Mouse (Mus musculus) MEL (cell line): ENCODE data around the gene Ociad1. TPM values are rescaled to one million over a fixed set of nuclear protein-coding genes. Genes with fewer than 3 reads are reported as not detected.

Source experiments
- DNase-seq: peaks from one replicate; pipeline ENCODE4 v3.0.0; 2011; ENCODE audit warnings: low read depth, low spot score
- H3K27ac ChIP-seq: 2 replicates; pipeline ENCODE4 v1.5.1; 2012; ENCODE audit warnings: low read depth, mild to moderate bottlenecking, control low read depth, low read length, moderate library complexity; ENCODE audit not compliant: control insufficient read depth
- H3K27me3 ChIP-seq, 2 experiments: fragments of 150-350 bp in 1 of 2; sonication (generic) in 1 of 2; 2 replicates each; pipeline ENCODE4 v1.6.1; 2012; ENCODE audit warnings: low read length in 2 of 2, mild to moderate bottlenecking in 2 of 2, improper control_type of control experiment in 1 of 2, moderate library complexity in 1 of 2; ENCODE audit not compliant: insufficient read depth in 2 of 2, control insufficient read depth in 1 of 2
- H3K36me3 ChIP-seq, 2 experiments: 2 replicates each; pipeline ENCODE4 v1.6.1; 2012 to 2014; ENCODE audit warnings: low read length in 2 of 2, improper control_type of control experiment in 1 of 2, inconsistent platforms in 1 of 2, mild to moderate bottlenecking in 1 of 2; ENCODE audit not compliant: insufficient read depth in 2 of 2, control insufficient read depth in 1 of 2
- H3K4me1 ChIP-seq, 2 experiments: fragments of 150-350 bp in 1 of 2; sonication (generic) in 1 of 2; 2 replicates each; pipeline ENCODE4 v1.6.1; 2012; ENCODE audit warnings: low read length in 2 of 2, improper control_type of control experiment in 1 of 2, mild to moderate bottlenecking in 1 of 2; ENCODE audit not compliant: insufficient read depth in 2 of 2, control insufficient read depth in 1 of 2
- H3K4me3 ChIP-seq, 2 experiments: fragments of 150-350 bp in 1 of 2; sonication (generic) in 1 of 2; 2 replicates each; pipeline ENCODE4 v1.5.1; 2012; ENCODE audit warnings: low read depth in 2 of 2, low read length in 2 of 2, mild to moderate bottlenecking in 2 of 2, moderate library complexity in 2 of 2, control low read depth in 1 of 2, improper control_type of control experiment in 1 of 2; ENCODE audit not compliant: control insufficient read depth in 1 of 2, insufficient read depth in 1 of 2
- H3K79me2 ChIP-seq: 2 replicates; pipeline ENCODE4 v1.6.1; 2012; ENCODE audit warnings: mild to moderate bottlenecking, low read length, moderate library complexity; ENCODE audit not compliant: control insufficient read depth, poor library complexity, insufficient read depth
- H3K9ac ChIP-seq: 2 replicates; pipeline ENCODE4 v1.6.1; 2012; ENCODE audit warnings: low read depth, mild to moderate bottlenecking, control low read depth, low read length, moderate library complexity; ENCODE audit not compliant: control insufficient read depth, poor library complexity, severe bottlenecking
- H3K9me3 ChIP-seq: fragments of 150-350 bp; sonication (generic); replicated peaks from 2 replicates; pipeline ENCODE4 v1.6.1; 2012; ENCODE audit warnings: mild to moderate bottlenecking, low read length, improper control_type of control experiment, moderate library complexity; ENCODE audit not compliant: insufficient read depth
- CHD2 ChIP-seq: IDR thresholded peaks from 2 replicates; pipeline ENCODE4 v1.6.1; 2011; ENCODE audit warnings: low read length, improper control_type of control experiment
- ELF1 ChIP-seq: IDR thresholded peaks from 2 replicates; pipeline ENCODE4 v1.6.1; 2014; ENCODE audit warnings: low read depth, mild to moderate bottlenecking, inconsistent platforms, low read length, improper control_type of control experiment, moderate library complexity
- EP300 ChIP-seq, 2 experiments: IDR thresholded peaks; 2 replicates each; pipeline ENCODE4 v1.6.1; 2011; ENCODE audit warnings: improper control_type of control experiment in 2 of 2, low read length in 2 of 2, low read depth in 1 of 2, mild to moderate bottlenecking in 1 of 2
- KAT2A ChIP-seq: conservative IDR thresholded peaks from 2 replicates; pipeline ENCODE4 v1.6.1; 2012; ENCODE audit warnings: low read depth, low read length, improper control_type of control experiment, inconsistent platforms
- MXI1 ChIP-seq: IDR thresholded peaks from 2 replicates; pipeline ENCODE4 v1.6.1; 2011; ENCODE audit warnings: mild to moderate bottlenecking, low read depth, low read length, improper control_type of control experiment
- NELFE ChIP-seq: IDR thresholded peaks from 2 replicates; pipeline ENCODE4 v1.6.1; 2011; ENCODE audit warnings: low read depth, low read length, improper control_type of control experiment
- POLR2A ChIP-seq, 2 experiments: IDR thresholded peaks; 2 replicates each; pipeline ENCODE4 v1.6.1; 2011 to 2012; ENCODE audit warnings: low read length in 2 of 2, mild to moderate bottlenecking in 2 of 2, control low read depth in 1 of 2, improper control_type of control experiment in 1 of 2, low read depth in 1 of 2, moderate library complexity in 1 of 2; ENCODE audit not compliant: control insufficient read depth in 1 of 2, insufficient read depth in 1 of 2, poor library complexity in 1 of 2
- POLR2AphosphoS5 ChIP-seq: IDR thresholded peaks from 2 replicates; pipeline ENCODE4 v1.6.1; 2012; ENCODE audit warnings: low read depth, borderline replicate concordance, mild to moderate bottlenecking, inconsistent platforms, low read length, moderate library complexity, mixed read lengths
- RAD21 ChIP-seq: IDR thresholded peaks from 2 replicates; pipeline ENCODE4 v1.6.1; 2011; ENCODE audit warnings: mild to moderate bottlenecking, low read depth, low read length, improper control_type of control experiment
- RCOR1 ChIP-seq: IDR thresholded peaks from 2 replicates; pipeline ENCODE4 v1.6.1; 2012; ENCODE audit warnings: low read depth, mild to moderate bottlenecking, inconsistent platforms, low read length, improper control_type of control experiment
- SMC3 ChIP-seq: IDR thresholded peaks from 2 replicates; pipeline ENCODE4 v1.6.1; 2011; ENCODE audit warnings: low read depth, low read length, improper control_type of control experiment
- TCF12 ChIP-seq: IDR thresholded peaks from 2 replicates; pipeline ENCODE4 v1.6.1; 2014; ENCODE audit warnings: low read depth, mild to moderate bottlenecking, inconsistent platforms, low read length, improper control_type of control experiment, moderate library complexity
- USF1 ChIP-seq: IDR thresholded peaks from 2 replicates; pipeline ENCODE4 v1.6.1; 2014; ENCODE audit warnings: low read depth, mild to moderate bottlenecking, inconsistent platforms, low read length, improper control_type of control experiment, moderate library complexity
- USF2 ChIP-seq, 2 experiments: IDR thresholded peaks; 2 replicates each; pipeline ENCODE4 v1.6.1; 2011 to 2012; ENCODE audit warnings: improper control_type of control experiment in 2 of 2, low read length in 2 of 2, borderline replicate concordance in 1 of 2, inconsistent platforms in 1 of 2, low read depth in 1 of 2, mild to moderate bottlenecking in 1 of 2; ENCODE audit not compliant: insufficient read depth in 1 of 2
- polyA plus RNA-seq, 2 experiments: library from polyadenylated mRNA; stranded (reverse) in 1 of 2; unstranded in 1 of 2; fragments of >175 nt in 1 of 2; fragments of >200 nt in 1 of 2; gene quantifications; 2 replicates each; pipeline versions ENCODE4 v1.2.1 to v1.2.4; 2012; ENCODE audit warnings: low replicate concordance in 2 of 2, low read depth in 1 of 2; ENCODE audit not compliant: insufficient read length in 2 of 2, insufficient read depth in 1 of 2, missing spikeins in 1 of 2
- total RNA-seq: library from RNA; depleted of rRNA; stranded (reverse); fragments of 300-350 nt; gene quantifications from 2 replicates; pipeline ENCODE4 v1.2.3, GENCODE M21; 2012

Gene Ociad1
- total and polyA plus RNA-seq, 3 experiments: 110 to 221 TPM; not detected in 1

- TF ChIP-seq RCOR1 (0 out of 2 replicates have a peak, but pooled peaks have one; percentile 36), USF2 (IDR thresholded peaks at IDR 0.05; ENCODE audit: borderline replicate concordance in 1 of 2, insufficient read depth in 1 of 2, low read depth in 1 of 2, low read length in 2 of 2) (no peak), RAD21 (no peak), POLR2A (IDR thresholded peaks at IDR 0.05; ENCODE audit: control insufficient read depth in 1 of 2, insufficient read depth in 1 of 2, low read depth in 1 of 2, low read length in 2 of 2, poor library complexity in 1 of 2) (no peak), CHD2 (no peak), NELFE (no peak), TCF12 (0 out of 2 replicates have a peak, but pooled peaks have one; percentile 8), EP300 (IDR thresholded peaks at IDR 0.05; ENCODE audit: low read depth in 1 of 2, low read length in 2 of 2) (peak; percentile 45 to 50; a peak in 2 of 4 replicates), SMC3 (no peak)
These were observed 6.0 kb upstream of the Ociad1 start (continued) for GRCm38 (mm10) chr5:73286603-73287002.

GRCm38 (mm10) chr5:73289900-73290299, 2.7 kb upstream of the Ociad1 start:
- no peak overlapping the region for H3K27ac ChIP-seq
- no peak for DNase-seq
- no peak for TF ChIP-seq KAT2A
- no peak for TF ChIP-seq MXI1
- no peak for TF ChIP-seq POLR2AphosphoS5
- TF ChIP-seq USF1: no peak
- TF ChIP-seq, all 39 proteins: peak for 0
- Histone ChIP-seq H3K4me1 (peaks cover 10 to 12% of the 10 kb centered on the region in 2 experiments), H3K4me3 (no peak overlapping the region), H3K27me3 (no peaks in the 10 kb centered on the region), H3K36me3 (peaks cover 2 to 34% of the 10 kb centered on the region in 2 experiments), H3K79me2 (peaks cover 12% of the 10 kb centered on the region), H3K9ac (no peak overlapping the region), H3K9me3 (no peaks in the 10 kb centered on the region)

GRCm38 (mm10) chr5:73293458-73293827, 859 bp downstream of the Ociad1 start:
- peaks cover 3 to 6% of the 10 kb centered on the region in 2 experiments for H3K4me1 ChIP-seq
- peak overlapping the region; percentile 97 to 99 for H3K4me3 ChIP-seq
- no peak overlapping the region; the same call in 1 of the 2 replicates for H3K27ac ChIP-seq
- H3K9me3 ChIP-seq: no peaks in the 10 kb centered on the region
- TF ChIP-seq RCOR1 (no peak), SMC3 (no peak), ELF1 (no peak)
- H3K9ac ChIP-seq: peak overlapping the region; percentile 99
- H3K36me3 ChIP-seq: peaks cover 6 to 25% of the 10 kb centered on the region in 2 experiments
- peak; percentile 28 for DNase-seq
- no peaks in the 10 kb centered on the region for H3K27me3 ChIP-seq
- peaks cover 21% of the 10 kb centered on the region for H3K79me2 ChIP-seq
